Mouse (Mus musculus): ENCODE results near the gene Fto.

Fto gene

DNA sequence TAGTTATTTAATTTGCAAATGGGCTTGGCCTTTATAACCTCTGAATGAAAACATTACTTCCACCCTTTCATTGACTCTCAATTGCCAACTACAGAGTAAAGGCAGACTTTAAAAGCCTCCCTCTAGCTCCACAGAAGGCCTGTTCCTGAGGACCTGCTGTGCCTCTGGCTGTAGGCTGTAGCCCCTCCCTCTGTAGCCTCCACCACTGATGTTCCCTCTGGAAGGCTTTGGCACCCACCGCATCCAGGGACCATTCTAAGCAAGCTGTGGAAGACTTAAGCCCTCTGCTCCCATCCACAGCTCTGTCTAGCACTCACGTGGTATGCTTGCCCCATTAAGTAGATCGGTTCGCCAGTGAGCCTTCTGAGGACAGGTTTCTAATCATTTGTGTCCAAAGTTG is 258.7 kb downstream of the Fto start:
- DNase-seq, result no peak

- no peak for DNase-seq
Observed at GRCm38 (mm10) chr8:91572630-91573029, 259.3 kb downstream of the Fto start.

- no peak for DNase-seq
Observed at GRCm38 (mm10) chr8:91575576-91575975, 262.3 kb downstream of the Fto start.

DNA sequence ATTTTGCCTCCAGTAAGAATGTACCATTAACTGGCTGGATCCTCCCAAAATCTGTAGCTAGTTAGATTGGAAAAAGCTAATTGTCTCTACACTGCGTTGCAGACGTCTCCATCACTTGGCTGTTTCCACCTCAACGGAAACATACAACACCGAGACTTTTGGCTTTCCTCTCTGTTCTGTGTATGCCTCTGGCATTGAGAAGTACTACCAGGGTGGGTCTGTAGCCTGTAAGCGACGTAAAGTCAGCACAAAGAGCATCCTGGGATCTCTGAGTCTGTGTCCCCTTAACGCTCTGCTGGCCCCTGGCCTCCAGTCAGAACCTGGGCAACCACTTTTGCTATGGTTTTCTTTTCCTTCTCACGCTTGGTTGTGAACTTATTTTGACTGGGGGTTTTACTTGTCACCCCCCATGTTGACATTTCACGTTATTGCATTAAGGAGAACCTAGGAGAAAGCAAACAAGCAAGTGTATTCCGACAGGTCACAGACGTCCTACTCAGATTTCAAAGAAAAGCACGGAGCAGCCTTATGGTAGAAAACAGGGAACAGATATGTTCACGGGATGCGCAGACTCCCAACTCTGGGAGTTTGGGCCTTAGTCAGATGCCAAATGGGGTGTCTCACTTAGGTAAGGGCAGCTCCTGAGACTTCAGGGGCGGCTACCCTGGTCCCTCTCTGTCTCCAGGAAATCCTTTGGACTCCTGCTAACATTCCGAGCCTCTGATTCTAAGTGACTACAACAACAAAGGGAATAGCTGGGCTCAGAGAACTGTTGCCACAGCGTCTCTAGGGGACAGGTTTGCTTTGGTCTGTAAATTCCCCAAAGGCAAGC is 263.0 kb downstream of the Fto start:
- no peak for DNase-seq

- no peak for DNase-seq
Observed at GRCm38 (mm10) chr8:91576918-91577241, 263.6 kb downstream of the Fto start.

DNA sequence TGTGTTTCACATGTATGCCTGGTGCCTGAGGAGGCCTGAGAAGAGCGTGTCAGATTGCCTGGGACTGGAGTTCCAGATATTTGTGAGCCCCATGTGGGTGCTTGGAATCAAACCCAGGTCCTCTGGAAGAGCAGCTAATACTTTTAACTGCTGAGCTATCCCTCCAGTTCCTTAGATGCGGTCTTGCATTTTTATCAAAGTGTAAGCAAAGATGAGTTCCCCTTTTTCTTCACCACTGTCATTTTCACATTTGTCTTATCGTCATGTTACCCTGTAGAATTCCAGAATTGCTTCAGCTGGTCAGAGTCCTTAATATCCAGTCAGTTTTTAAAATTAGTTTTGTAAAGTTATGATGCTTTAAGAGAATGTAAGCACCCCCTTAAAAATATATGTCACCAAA is 264.3 kb downstream of the Fto start:
- DNase-seq, result no peak

DNA sequence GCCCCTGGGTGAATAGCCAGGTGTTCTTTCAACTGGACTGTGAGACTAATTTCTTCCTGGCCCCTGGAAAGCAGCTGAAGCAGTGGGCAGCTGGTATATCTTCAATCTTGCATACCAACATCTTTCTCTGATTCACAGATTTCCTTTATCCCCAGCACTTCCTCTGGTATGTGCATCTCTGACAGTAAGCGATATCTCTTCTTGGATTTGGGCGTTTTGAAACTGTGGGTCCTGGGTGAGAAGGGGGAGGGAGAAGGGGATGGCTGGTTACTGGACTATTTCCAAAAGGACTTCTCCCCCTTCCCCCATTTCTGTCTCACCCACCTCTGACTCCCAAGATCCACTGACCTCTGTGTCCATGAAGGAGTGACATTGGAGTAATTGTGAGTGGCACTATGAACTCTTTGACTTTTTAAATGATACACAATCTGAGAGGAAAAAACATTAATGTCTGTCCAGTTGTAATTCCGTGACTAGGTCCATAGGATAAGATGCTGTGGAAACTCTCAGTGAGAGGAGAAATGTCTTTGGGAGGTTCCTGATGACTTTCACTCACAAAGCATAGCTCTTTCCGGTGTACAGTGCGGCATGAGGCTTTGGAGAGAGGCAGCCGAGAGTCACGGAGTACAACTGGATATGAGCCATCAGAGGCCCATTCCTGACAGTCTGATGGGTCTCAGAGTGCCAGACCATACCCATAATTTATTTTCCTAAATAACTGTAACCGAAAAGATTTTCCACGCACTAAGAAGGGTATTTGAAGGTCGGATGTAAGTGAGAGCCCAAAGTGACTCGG is 271.5 kb downstream of the Fto start:
- DNase-seq, result no peak

- no peak for DNase-seq
Observed at GRCm38 (mm10) chr8:91592436-91593105, 279.2 kb downstream of the Fto start.

DNA sequence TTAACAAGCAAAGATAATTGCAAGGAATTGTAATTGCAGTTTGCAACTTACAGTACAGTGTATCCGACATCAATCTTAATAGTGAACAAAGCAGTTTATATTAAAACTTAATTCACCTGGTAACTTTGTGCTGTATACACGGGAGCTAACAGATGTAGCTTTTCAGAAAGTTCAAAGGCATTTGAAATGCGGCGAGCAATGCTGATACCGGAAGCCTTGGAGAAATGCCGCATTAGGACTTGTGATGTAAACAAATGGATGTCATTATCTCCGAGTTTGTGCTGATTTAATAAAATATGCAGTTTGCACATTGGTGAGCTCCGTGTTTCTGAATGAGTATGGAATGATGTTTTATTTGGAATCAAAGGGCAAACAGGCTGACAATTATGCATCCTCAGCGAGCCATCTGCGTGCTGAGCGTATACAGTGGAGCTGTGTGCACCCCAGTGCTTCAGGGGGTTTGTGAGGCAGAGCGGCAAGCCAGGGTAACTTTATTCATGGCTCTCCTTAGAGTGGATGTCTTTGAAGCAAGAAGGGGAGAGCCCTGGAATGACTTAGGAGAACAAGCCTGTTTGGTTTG is 280.0 kb downstream of the Fto start:
- no peak for DNase-seq

DNA sequence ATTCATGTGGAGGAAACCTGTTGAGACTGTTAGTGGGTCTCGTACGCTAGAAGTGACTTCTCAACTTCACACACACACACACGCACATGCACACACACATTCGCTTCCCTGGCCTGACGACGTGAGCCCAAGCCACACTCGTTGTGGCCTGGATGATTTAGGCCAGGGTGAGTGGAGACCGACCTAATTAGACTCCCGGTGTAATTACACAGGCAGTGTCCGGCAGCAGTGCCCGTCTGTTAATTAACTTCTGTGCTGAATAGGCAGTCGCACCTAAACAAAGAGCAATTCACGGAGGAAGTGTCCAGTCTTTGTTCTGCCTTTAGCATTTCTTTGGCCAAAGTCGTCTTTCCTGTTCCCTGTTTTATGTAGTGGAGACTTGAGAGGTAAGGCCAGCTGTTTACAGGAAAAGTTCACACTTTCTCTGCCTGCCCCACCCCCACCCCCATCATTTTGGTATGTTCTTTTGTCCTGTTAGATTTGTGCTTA is 286.1 kb downstream of the Fto start:
- DNase-seq, result no peak

- DNase-seq, result no peak
Observed at GRCm38 (mm10) chr8:91603751-91604150, 290.4 kb downstream of the Fto start.

- DNase-seq, result no peak
Observed at GRCm38 (mm10) chr8:91605901-91606300, 292.6 kb downstream of the Fto start.

DNA sequence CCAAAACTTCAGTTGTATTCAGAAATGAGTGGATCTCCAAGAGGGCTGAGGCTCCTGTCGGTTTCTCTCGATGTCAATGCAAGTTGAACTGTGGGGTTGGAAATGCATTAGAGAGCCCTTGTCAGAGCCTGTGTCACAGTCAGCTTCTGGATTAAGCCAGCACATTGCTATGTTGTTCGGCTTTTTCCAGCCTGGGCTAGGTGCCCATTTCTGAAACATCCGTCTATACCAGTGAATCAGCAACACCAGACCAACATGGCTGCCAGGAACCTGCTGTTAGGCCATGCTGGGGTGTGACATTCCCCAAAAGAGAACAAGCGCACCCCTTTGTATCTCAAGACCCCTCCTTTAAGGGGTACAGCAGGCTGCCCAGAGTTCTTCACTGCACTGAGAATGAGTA is 293.8 kb downstream of the Fto start:
- DNase-seq, result peak; percentile 47

DNA sequence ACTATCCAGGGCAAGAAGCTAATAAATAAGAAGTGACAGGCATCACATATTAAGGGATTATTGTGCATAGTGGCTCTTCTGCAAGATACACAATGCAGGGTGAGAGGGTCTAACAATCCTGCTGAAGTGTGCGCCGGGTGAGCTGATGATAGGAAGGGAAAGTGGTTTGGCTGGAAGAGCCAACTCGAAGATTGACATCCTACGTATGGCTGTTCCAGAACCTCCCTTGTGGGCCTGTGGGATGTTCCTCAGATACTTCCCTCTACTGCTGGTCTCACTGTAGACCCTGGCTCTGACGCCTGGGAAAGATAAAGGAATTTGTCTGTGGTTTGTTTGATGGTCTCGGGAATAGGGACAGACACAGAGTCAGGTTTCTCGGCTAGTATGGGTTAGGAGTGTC is 297.9 kb downstream of the Fto start:
- DNase-seq, result no peak

- no peak for DNase-seq
Observed at GRCm38 (mm10) chr8:91611723-91612362, 298.5 kb downstream of the Fto start.

DNA sequence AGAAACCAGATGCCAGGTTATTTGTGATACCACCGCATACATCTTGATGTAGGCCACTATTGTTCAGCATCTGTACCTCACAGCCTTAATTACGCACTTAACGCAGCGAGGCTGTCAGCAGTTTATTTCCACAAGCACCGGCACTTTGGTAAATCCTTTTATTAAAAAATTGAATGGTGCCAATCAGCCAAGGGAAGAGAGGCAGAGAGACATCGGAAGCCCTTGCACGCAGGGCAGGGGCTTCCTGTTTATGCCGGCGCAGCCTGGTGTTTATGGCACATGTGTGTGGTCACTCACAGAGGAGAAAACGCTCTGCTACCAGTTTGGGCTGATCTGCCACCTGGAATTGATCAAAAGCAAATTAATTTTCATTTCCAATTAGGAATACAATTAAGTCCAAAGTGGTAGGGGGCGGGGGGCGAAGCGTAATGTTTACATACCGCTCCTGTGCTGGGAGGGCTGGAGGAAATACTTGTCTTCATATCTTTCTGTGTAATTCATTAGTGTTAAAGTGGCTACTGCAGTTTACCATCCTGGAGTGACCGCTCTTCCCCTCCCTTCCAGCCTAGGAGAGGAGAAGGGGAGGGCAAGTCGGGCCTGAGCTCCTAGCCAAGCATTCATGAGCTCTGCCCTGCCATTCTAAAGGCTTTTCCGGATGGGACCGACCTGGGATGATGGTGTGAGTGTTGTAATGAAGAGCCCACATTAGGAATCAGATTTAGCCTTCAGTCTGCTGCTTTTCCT is 299.2 kb downstream of the Fto start:
- DNase-seq, result no peak

GRCm38 (mm10) chr8:91613603-91614002 is 300.3 kb downstream of the Fto start:
- no peak for DNase-seq

DNA sequence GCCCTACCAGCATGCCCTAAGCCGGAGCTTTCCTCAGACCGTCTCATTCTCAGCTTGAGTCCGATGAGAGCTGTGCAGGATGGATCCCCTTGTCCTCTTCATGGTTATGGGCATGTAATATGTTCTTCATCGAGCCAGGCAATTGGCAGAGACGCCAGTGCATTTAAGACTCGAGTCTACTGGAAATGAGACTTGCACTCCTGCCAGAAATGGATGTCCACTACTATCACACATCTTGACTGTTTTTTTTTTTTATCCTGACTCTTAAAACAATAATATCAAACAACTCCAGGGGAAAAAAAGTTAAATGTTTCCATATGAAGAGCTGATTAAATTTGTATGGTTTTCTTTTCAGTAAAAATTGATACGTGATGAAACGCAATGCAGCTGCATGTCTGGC is 301.9 kb downstream of the Fto start:
- DNase-seq, result no peak

DNA sequence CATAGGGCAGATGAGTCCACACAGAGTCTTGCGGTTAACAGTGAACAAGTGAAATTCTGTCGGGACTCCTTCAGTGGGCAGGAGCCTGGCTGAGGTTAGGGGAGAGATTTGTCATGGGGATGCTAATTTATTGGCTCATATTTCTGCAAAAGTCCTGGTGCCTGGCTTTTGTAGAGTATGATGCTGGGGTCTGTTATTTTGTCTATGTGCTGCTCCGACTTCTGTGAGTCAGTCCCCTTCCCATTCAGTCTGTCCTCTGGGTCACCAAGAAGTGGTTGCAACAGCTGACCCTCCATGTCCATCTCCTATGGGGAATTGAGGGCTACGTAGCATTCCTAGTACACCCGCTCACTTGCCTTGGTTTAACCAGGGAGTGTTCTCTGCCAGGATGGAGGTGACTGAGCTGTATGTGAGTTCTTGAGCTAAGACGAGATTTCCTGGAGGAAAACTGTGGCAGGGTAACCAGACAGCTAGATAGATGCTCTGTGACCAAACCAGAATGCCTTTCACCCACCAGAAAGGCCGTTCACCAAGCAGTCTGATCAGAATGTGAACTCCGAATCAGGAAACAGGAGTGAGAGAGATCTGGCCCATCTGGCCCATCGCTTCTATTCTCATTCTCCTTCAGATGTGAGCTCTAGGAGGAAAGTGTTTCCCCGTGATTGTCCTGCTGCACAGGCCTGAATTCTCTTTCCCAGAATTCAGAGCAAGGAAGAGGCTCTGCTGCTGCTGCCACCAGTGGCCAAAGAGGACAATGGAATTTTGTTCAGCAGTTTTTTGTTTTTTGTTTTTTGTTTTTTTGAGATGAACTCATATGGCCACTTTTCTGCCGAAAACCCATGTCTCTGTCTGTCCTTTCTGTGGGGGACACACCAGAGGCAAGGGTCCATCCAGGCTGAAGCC is 302.7 kb downstream of the Fto start:
- no peak for DNase-seq

DNA sequence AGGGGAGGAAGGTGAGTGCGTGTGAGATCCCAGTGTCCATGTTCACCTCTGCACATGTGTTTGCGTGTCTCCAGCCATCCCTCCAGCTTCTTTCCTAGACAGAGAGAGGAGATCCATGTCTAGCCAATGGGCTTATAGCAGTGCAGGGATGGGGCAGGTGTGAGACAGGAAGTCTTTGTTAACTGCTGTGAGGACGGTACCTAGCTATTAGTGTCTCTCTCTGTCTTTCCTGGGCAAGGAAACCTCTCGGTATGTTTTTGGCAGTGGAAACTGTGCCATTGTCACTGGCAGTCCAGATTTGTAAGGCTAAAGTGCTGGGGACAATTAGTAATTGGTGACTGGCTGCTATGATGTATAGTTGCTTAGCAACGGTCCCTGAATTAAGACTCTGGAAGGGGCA is 304.4 kb downstream of the Fto start:
- DNase-seq, result no peak

- DNase-seq, result no peak
Observed at GRCm38 (mm10) chr8:91622757-91623156, 309.4 kb downstream of the Fto start.

Measured in cerebellum, adult 8-10 months (tissue).